Mouse (Mus musculus): ENCODE measurements around the gene Cilp2. TPM values are rescaled to one million over a fixed set of nuclear protein-coding genes. Genes with fewer than 3 reads are reported as not detected.

The Cilp2 gene
- polyA plus RNA-seq, 1 experiment from 2014 or later = 0.29 TPM

GRCm38 (mm10) chr8:69881261-69881865, 6.1 kb downstream of the Cilp2 start:
- peaks cover 78% of the 10 kb centered on the region for H3K27me3 ChIP-seq (ENCODE audit: control insufficient read depth, insufficient read depth, low read length)
- no peaks in the 10 kb centered on the region for H3K36me3 ChIP-seq (ENCODE audit: control insufficient read depth, insufficient read depth)
- H3K27ac ChIP-seq (ENCODE audit: low read length) = no peak overlapping the region
- no peak for ATAC-seq (replicated peaks; ENCODE audit: extremely low read depth, insufficient read depth, low FRiP score)
- H3K4me2 ChIP-seq (ENCODE audit: low read depth, low read length) = peak overlapping the region; percentile 61
- peaks cover 11% of the 10 kb centered on the region; the same call in 1 of the 2 replicates for H3K4me1 ChIP-seq (ENCODE audit: control insufficient read depth, insufficient read depth, low read length)
- WGBS = 19% methylated on average over 79 of the region's 79 CpGs
- no peaks in the 10 kb centered on the region for H3K9me3 ChIP-seq (replicated peaks; ENCODE audit: control insufficient read depth, low read length)
- peak overlapping the region; percentile 49 for H3K4me3 ChIP-seq (ENCODE audit: low read length)
- no peak overlapping the region for H3K9ac ChIP-seq (ENCODE audit: low read length)

- H3K4me2 ChIP-seq (ENCODE audit: low read depth, low read length) = peak overlapping the region; percentile 61
- H3K9ac ChIP-seq (ENCODE audit: low read length) = no peak overlapping the region
- peaks cover 11% of the 10 kb centered on the region; the same call in 1 of the 2 replicates for H3K4me1 ChIP-seq (ENCODE audit: control insufficient read depth, insufficient read depth, low read length)
- no peaks in the 10 kb centered on the region for H3K9me3 ChIP-seq (replicated peaks; ENCODE audit: control insufficient read depth, low read length)
- WGBS = 11% methylated on average over 37 of the region's 37 CpGs
- peak overlapping the region; percentile 49 for H3K4me3 ChIP-seq (ENCODE audit: low read length)
- ATAC-seq (replicated peaks; ENCODE audit: extremely low read depth, insufficient read depth, low FRiP score) = no peak
- peaks cover 72% of the 10 kb centered on the region for H3K27me3 ChIP-seq (ENCODE audit: control insufficient read depth, insufficient read depth, low read length)
- no peak overlapping the region for H3K27ac ChIP-seq (ENCODE audit: low read length)
- no peaks in the 10 kb centered on the region for H3K36me3 ChIP-seq (ENCODE audit: control insufficient read depth, insufficient read depth)
These were observed 6.6 kb downstream of the Cilp2 start for GRCm38 (mm10) chr8:69880841-69881240.

GRCm38 (mm10) chr8:69879678-69880077, 7.8 kb downstream of the Cilp2 start:
- H3K4me1 ChIP-seq (ENCODE audit: control insufficient read depth, insufficient read depth, low read length) = peaks cover 11% of the 10 kb centered on the region; the same call in 1 of the 2 replicates
- peaks cover 61% of the 10 kb centered on the region for H3K27me3 ChIP-seq (ENCODE audit: control insufficient read depth, insufficient read depth, low read length)
- H3K27ac ChIP-seq (ENCODE audit: low read length) = no peak overlapping the region
- no peak overlapping the region for H3K9ac ChIP-seq (ENCODE audit: low read length)
- no peaks in the 10 kb centered on the region for H3K9me3 ChIP-seq (replicated peaks; ENCODE audit: control insufficient read depth, low read length)
- no peaks in the 10 kb centered on the region for H3K36me3 ChIP-seq (ENCODE audit: control insufficient read depth, insufficient read depth)
- WGBS = 58% methylated on average over 8 of the region's 8 CpGs
- no peak overlapping the region for H3K4me3 ChIP-seq (ENCODE audit: low read length)
- H3K4me2 ChIP-seq (ENCODE audit: low read depth, low read length) = no peak overlapping the region
- no peak for ATAC-seq (replicated peaks; ENCODE audit: extremely low read depth, insufficient read depth, low FRiP score)

- Histone ChIP-seq H3K27ac (ENCODE audit: low read length) (no peak overlapping the region), H3K4me3 (ENCODE audit: low read length) (no peak overlapping the region), H3K36me3 (ENCODE audit: control insufficient read depth, insufficient read depth) (no peaks in the 10 kb centered on the region), H3K4me1 (ENCODE audit: control insufficient read depth, insufficient read depth, low read length) (peaks cover 11% of the 10 kb centered on the region; the same call in 1 of the 2 replicates), H3K9ac (ENCODE audit: low read length) (no peak overlapping the region), H3K9me3 (replicated peaks; ENCODE audit: control insufficient read depth, low read length) (no peaks in the 10 kb centered on the region), H3K4me2 (ENCODE audit: low read depth, low read length) (no peak overlapping the region), H3K27me3 (ENCODE audit: control insufficient read depth, insufficient read depth, low read length) (peaks cover 46% of the 10 kb centered on the region)
- WGBS = 67% methylated on average over 3 of the region's 3 CpGs
- no peak for ATAC-seq (replicated peaks; ENCODE audit: extremely low read depth, insufficient read depth, low FRiP score)
These were observed 9.5 kb downstream of the Cilp2 start for GRCm38 (mm10) chr8:69877992-69878391.

GRCm38 (mm10) chr8:69877396-69877795, 10.1 kb downstream of the Cilp2 start:
- Histone ChIP-seq H3K4me3 (ENCODE audit: low read length) (no peak overlapping the region), H3K4me1 (ENCODE audit: control insufficient read depth, insufficient read depth, low read length) (peaks cover 11% of the 10 kb centered on the region; the same call in 1 of the 2 replicates), H3K27me3 (ENCODE audit: control insufficient read depth, insufficient read depth, low read length) (peaks cover 40% of the 10 kb centered on the region), H3K4me2 (ENCODE audit: low read depth, low read length) (no peak overlapping the region), H3K27ac (ENCODE audit: low read length) (no peak overlapping the region), H3K9ac (ENCODE audit: low read length) (no peak overlapping the region), H3K9me3 (replicated peaks; ENCODE audit: control insufficient read depth, low read length) (no peaks in the 10 kb centered on the region), H3K36me3 (ENCODE audit: control insufficient read depth, insufficient read depth) (no peaks in the 10 kb centered on the region)
- ATAC-seq (replicated peaks; ENCODE audit: extremely low read depth, insufficient read depth, low FRiP score) = no peak
- 86% methylated on average over 4 of the region's 4 CpGs for WGBS

GRCm38 (mm10) chr8:69876967-69877366, 10.5 kb downstream of the Cilp2 start:
- Histone ChIP-seq H3K27me3 (ENCODE audit: control insufficient read depth, insufficient read depth, low read length) (peaks cover 36% of the 10 kb centered on the region), H3K4me2 (ENCODE audit: low read depth, low read length) (no peak overlapping the region), H3K4me1 (ENCODE audit: control insufficient read depth, insufficient read depth, low read length) (peaks cover 7% of the 10 kb centered on the region; the same call in 1 of the 2 replicates), H3K9me3 (replicated peaks; ENCODE audit: control insufficient read depth, low read length) (no peaks in the 10 kb centered on the region), H3K9ac (ENCODE audit: low read length) (no peak overlapping the region), H3K27ac (ENCODE audit: low read length) (no peak overlapping the region), H3K4me3 (ENCODE audit: low read length) (no peak overlapping the region), H3K36me3 (ENCODE audit: control insufficient read depth, insufficient read depth) (no peaks in the 10 kb centered on the region)
- no peak for ATAC-seq (replicated peaks; ENCODE audit: extremely low read depth, insufficient read depth, low FRiP score)
- 76% methylated on average over 10 of the region's 10 CpGs for WGBS

GRCm38 (mm10) chr8:69876097-69876496, 11.4 kb downstream of the Cilp2 start:
- Histone ChIP-seq H3K4me3 (ENCODE audit: low read length) (no peak overlapping the region), H3K9me3 (replicated peaks; ENCODE audit: control insufficient read depth, low read length) (no peaks in the 10 kb centered on the region), H3K27me3 (ENCODE audit: control insufficient read depth, insufficient read depth, low read length) (peaks cover 27% of the 10 kb centered on the region), H3K9ac (ENCODE audit: low read length) (no peak overlapping the region), H3K36me3 (ENCODE audit: control insufficient read depth, insufficient read depth) (no peaks in the 10 kb centered on the region), H3K4me1 (ENCODE audit: control insufficient read depth, insufficient read depth, low read length) (no peaks in the 10 kb centered on the region), H3K4me2 (ENCODE audit: low read depth, low read length) (no peak overlapping the region), H3K27ac (ENCODE audit: low read length) (no peak overlapping the region)
- WGBS = 44% methylated on average over 10 of the region's 10 CpGs
- no peak for ATAC-seq (replicated peaks; ENCODE audit: extremely low read depth, insufficient read depth, low FRiP score)

- WGBS = 75% methylated on average over 13 of the region's 13 CpGs
- no peak overlapping the region for H3K27ac ChIP-seq (ENCODE audit: low read length)
- H3K9me3 ChIP-seq (replicated peaks; ENCODE audit: control insufficient read depth, low read length) = no peaks in the 10 kb centered on the region
- H3K4me1 ChIP-seq (ENCODE audit: control insufficient read depth, insufficient read depth, low read length) = no peaks in the 10 kb centered on the region
- H3K27me3 ChIP-seq (ENCODE audit: control insufficient read depth, insufficient read depth, low read length) = peaks cover 13% of the 10 kb centered on the region
- no peaks in the 10 kb centered on the region for H3K36me3 ChIP-seq (ENCODE audit: control insufficient read depth, insufficient read depth)
- ATAC-seq (replicated peaks; ENCODE audit: extremely low read depth, insufficient read depth, low FRiP score) = no peak
- H3K4me2 ChIP-seq (ENCODE audit: low read depth, low read length) = no peak overlapping the region
- H3K9ac ChIP-seq (ENCODE audit: low read length) = no peak overlapping the region
- no peak overlapping the region for H3K4me3 ChIP-seq (ENCODE audit: low read length)
These were observed 12.8 kb downstream of the Cilp2 start for GRCm38 (mm10) chr8:69874654-69875053.

- no peaks in the 10 kb centered on the region for H3K36me3 ChIP-seq (ENCODE audit: control insufficient read depth, insufficient read depth)
- H3K4me2 ChIP-seq (ENCODE audit: low read depth, low read length) = no peak overlapping the region
- no peak overlapping the region for H3K9ac ChIP-seq (ENCODE audit: low read length)
- no peak for ATAC-seq (replicated peaks; ENCODE audit: extremely low read depth, insufficient read depth, low FRiP score)
- H3K27me3 ChIP-seq (ENCODE audit: control insufficient read depth, insufficient read depth, low read length) = peaks cover 8% of the 10 kb centered on the region
- no peak overlapping the region for H3K27ac ChIP-seq (ENCODE audit: low read length)
- H3K9me3 ChIP-seq (replicated peaks; ENCODE audit: control insufficient read depth, low read length) = no peaks in the 10 kb centered on the region
- WGBS = 11% methylated on average over 9 of the region's 9 CpGs
- no peaks in the 10 kb centered on the region for H3K4me1 ChIP-seq (ENCODE audit: control insufficient read depth, insufficient read depth, low read length)
- no peak overlapping the region for H3K4me3 ChIP-seq (ENCODE audit: low read length)
These were observed 13.3 kb downstream of the Cilp2 start for GRCm38 (mm10) chr8:69874155-69874554.

Measured in heart, embryonic 16.5 days (tissue).